Mouse (Mus musculus) brain, embryonic 14.5 days (tissue): Measurements from ENCODE around the gene Hecw2.

Experiments used
- CTCF ChIP-seq: fragments of 200-500 bp; IDR thresholded peaks from 2 replicates; pipeline ENCODE4 v1.5.1; 2012; ENCODE audit warnings: inconsistent platforms, mild to moderate bottlenecking, moderate library complexity, borderline replicate concordance; ENCODE audit not compliant: insufficient read depth, insufficient read length; ENCODE audit errors: extremely low read depth
- POLR2A ChIP-seq: fragments of 200-500 bp; IDR thresholded peaks from 2 replicates; pipeline ENCODE4 v1.6.1; 2012; ENCODE audit warnings: mild to moderate bottlenecking, inconsistent platforms, borderline replicate concordance; ENCODE audit not compliant: poor library complexity, insufficient read depth, insufficient read length, severe bottlenecking; ENCODE audit errors: extremely low read depth

DNA sequence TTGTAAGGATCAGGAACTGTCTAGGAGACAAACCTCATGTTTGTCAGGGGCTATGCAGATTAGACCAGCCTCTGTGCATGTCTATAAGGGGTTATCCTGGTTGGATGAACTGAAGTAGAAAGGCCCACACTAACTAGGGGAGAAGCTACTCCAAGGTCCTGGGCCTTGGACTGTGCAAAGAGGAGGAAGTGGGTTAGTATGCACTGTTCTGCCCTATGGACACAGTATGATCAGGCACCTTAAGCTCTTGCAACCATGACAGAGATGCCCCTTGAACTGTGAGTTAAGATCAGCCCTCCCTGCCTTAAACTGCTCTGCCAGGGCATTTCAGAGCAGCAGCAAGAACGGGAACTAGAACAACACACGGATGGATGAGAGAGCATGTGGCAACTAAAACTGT lies 378.6 kb downstream of the Hecw2 start:
- TF ChIP-seq POLR2A (no peak), CTCF (no peak)
